Mouse (Mus musculus) kidney, embryonic 15.5 days (tissue): ENCODE results near the gene Tax1bp1. TPM values are rescaled to one million over a fixed set of nuclear protein-coding genes. Genes with fewer than 3 reads are reported as not detected.

Source experiments
- ATAC-seq: fragments of 200-750 bp; cut with Nextera tagmentation; replicated peaks from 2 replicates; pipeline ENCODE4 v1.8.0; 2017; ENCODE audit warnings: moderate TSS enrichment; ENCODE audit not compliant: low FRiP score
- H3K27ac ChIP-seq: fragments of 300-500 bp; sonication (generic); 2 replicates; pipeline ENCODE4 v1.5.1; 2015; ENCODE audit warnings: mild to moderate bottlenecking, inconsistent platforms
- H3K27me3 ChIP-seq: fragments of 300-500 bp; sonication (generic); 2 replicates; pipeline ENCODE4 v1.6.1; 2015; ENCODE audit warnings: inconsistent platforms
- H3K36me3 ChIP-seq: fragments of 300-500 bp; sonication (generic); 2 replicates; pipeline ENCODE4 v1.6.1; 2015; ENCODE audit warnings: inconsistent platforms
- H3K4me1 ChIP-seq: fragments of 300-500 bp; sonication (generic); 2 replicates; pipeline ENCODE4 v1.6.1; 2015; ENCODE audit warnings: inconsistent platforms
- H3K4me2 ChIP-seq: fragments of 300-500 bp; sonication (generic); 2 replicates; pipeline ENCODE4 v1.6.1; 2015; ENCODE audit warnings: moderate library complexity, mild to moderate bottlenecking, inconsistent platforms
- H3K4me3 ChIP-seq: fragments of 300-500 bp; sonication (generic); replicated peaks from 2 replicates; pipeline ENCODE4 v1.5.1; 2015; ENCODE audit warnings: mild to moderate bottlenecking, inconsistent platforms
- H3K9ac ChIP-seq: fragments of 300-500 bp; sonication (generic); 2 replicates; pipeline ENCODE4 v1.6.1; 2015; ENCODE audit warnings: mild to moderate bottlenecking, inconsistent platforms
- H3K9me3 ChIP-seq: fragments of 300-500 bp; sonication (generic); replicated peaks from 2 replicates; pipeline ENCODE4 v1.6.1; 2016; ENCODE audit warnings: inconsistent platforms
- WGBS: fragments of 180-500 bp; shearing (Covaris S2); methylation state at CpG from one replicate; pipeline ENCODE4 v1.1.7; 2015; ENCODE audit warnings: mixed read lengths; 5-methylcytosine and 5-hydroxymethylcytosine counted together
- polyA plus RNA-seq: library from polyadenylated mRNA; unstranded; fragments of >200 nt; fragmentation: Nextera tagmentation; extraction: Ambion mirVana; gene quantifications from 2 replicates; pipeline ENCODE4 v1.2.1, GENCODE M21; 2015

Tax1bp1 gene
- polyA plus RNA-seq, 1 experiment from 2014 or later = 133 TPM

GRCm38 (mm10) chr6:52682607-52683006 is 30.9 kb upstream of the Tax1bp1 start:
- WGBS = 91% methylated on average over 3 of the region's 3 CpGs
- Histone ChIP-seq H3K4me1 (peaks cover 13% of the 10 kb centered on the region), H3K9me3 (no peaks in the 10 kb centered on the region), H3K4me2 (no peak overlapping the region), H3K27me3 (no peaks in the 10 kb centered on the region), H3K36me3 (no peaks in the 10 kb centered on the region), H3K27ac (no peak overlapping the region), H3K9ac (no peak overlapping the region), H3K4me3 (no peak overlapping the region)
- ATAC-seq = no peak

- Histone ChIP-seq H3K27me3 (no peaks in the 10 kb centered on the region), H3K4me1 (no peaks in the 10 kb centered on the region), H3K9me3 (no peaks in the 10 kb centered on the region), H3K36me3 (no peaks in the 10 kb centered on the region), H3K4me2 (no peak overlapping the region), H3K4me3 (no peak overlapping the region), H3K9ac (no peak overlapping the region), H3K27ac (no peak overlapping the region)
- ATAC-seq = no peak
- WGBS = 73% methylated on average over 5 of the region's 5 CpGs
Observed at GRCm38 (mm10) chr6:52686901-52687500, 26.5 kb upstream of the Tax1bp1 start.

GRCm38 (mm10) chr6:52690365-52690764 is 23.2 kb upstream of the Tax1bp1 start:
- H3K36me3 ChIP-seq = no peaks in the 10 kb centered on the region
- WGBS = 80% methylated on average over 3 of the region's 3 CpGs
- no peak overlapping the region for H3K4me3 ChIP-seq
- no peaks in the 10 kb centered on the region for H3K9me3 ChIP-seq
- ATAC-seq = no peak
- no peak overlapping the region for H3K9ac ChIP-seq
- H3K27me3 ChIP-seq = no peaks in the 10 kb centered on the region
- H3K4me2 ChIP-seq = no peak overlapping the region
- H3K27ac ChIP-seq = no peak overlapping the region
- no peaks in the 10 kb centered on the region for H3K4me1 ChIP-seq

- Histone ChIP-seq H3K36me3 (no peaks in the 10 kb centered on the region), H3K27ac (no peak overlapping the region), H3K4me3 (no peak overlapping the region), H3K9ac (no peak overlapping the region), H3K4me2 (no peak overlapping the region), H3K4me1 (no peaks in the 10 kb centered on the region), H3K9me3 (no peaks in the 10 kb centered on the region), H3K27me3 (no peaks in the 10 kb centered on the region)
- no peak for ATAC-seq
- 73% methylated on average over 4 of the region's 5 CpGs for WGBS
Observed at GRCm38 (mm10) chr6:52691800-52692199, 21.7 kb upstream of the Tax1bp1 start.

GRCm38 (mm10) chr6:52692451-52693063 is 21.0 kb upstream of the Tax1bp1 start:
- no peaks in the 10 kb centered on the region for H3K9me3 ChIP-seq
- no peaks in the 10 kb centered on the region for H3K36me3 ChIP-seq
- no peak overlapping the region for H3K4me2 ChIP-seq
- H3K4me3 ChIP-seq = no peak overlapping the region
- H3K9ac ChIP-seq = no peak overlapping the region
- no peak for ATAC-seq
- H3K27me3 ChIP-seq = no peaks in the 10 kb centered on the region
- H3K27ac ChIP-seq = no peak overlapping the region
- WGBS = 88% methylated on average over 6 of the region's 6 CpGs
- no peaks in the 10 kb centered on the region for H3K4me1 ChIP-seq

GRCm38 (mm10) chr6:52697964-52698535 is 15.5 kb upstream of the Tax1bp1 start:
- H3K4me2 ChIP-seq = no peak overlapping the region
- no peak overlapping the region for H3K9ac ChIP-seq
- WGBS = 50% methylated on average over 4 of the region's 4 CpGs
- H3K4me3 ChIP-seq = no peak overlapping the region
- no peaks in the 10 kb centered on the region for H3K27me3 ChIP-seq
- H3K36me3 ChIP-seq = no peaks in the 10 kb centered on the region
- no peaks in the 10 kb centered on the region for H3K9me3 ChIP-seq
- ATAC-seq = no peak
- no peaks in the 10 kb centered on the region for H3K4me1 ChIP-seq
- H3K27ac ChIP-seq = no peak overlapping the region

- no peak overlapping the region for H3K4me2 ChIP-seq
- no peak overlapping the region for H3K27ac ChIP-seq
- no peaks in the 10 kb centered on the region for H3K36me3 ChIP-seq
- no peaks in the 10 kb centered on the region for H3K9me3 ChIP-seq
- 88% methylated on average over 1 of the region's 1 CpGs for WGBS
- no peaks in the 10 kb centered on the region for H3K27me3 ChIP-seq
- no peak for ATAC-seq
- H3K9ac ChIP-seq = no peak overlapping the region
- no peaks in the 10 kb centered on the region for H3K4me1 ChIP-seq
- H3K4me3 ChIP-seq = no peak overlapping the region
Observed at GRCm38 (mm10) chr6:52699050-52699449, 14.5 kb upstream of the Tax1bp1 start.

- WGBS = 87% methylated on average over 4 of the region's 4 CpGs
- no peak overlapping the region for H3K9ac ChIP-seq
- ATAC-seq = no peak
Observed at GRCm38 (mm10) chr6:52699899-52700298, 13.6 kb upstream of the Tax1bp1 start.

GRCm38 (mm10) chr6:52703263-52703662 is 10.3 kb upstream of the Tax1bp1 start:
- 83% methylated on average over 2 of the region's 2 CpGs for WGBS
- Histone ChIP-seq H3K9ac (no peak overlapping the region), H3K4me2 (no peak overlapping the region), H3K27me3 (no peaks in the 10 kb centered on the region), H3K27ac (no peak overlapping the region), H3K4me1 (no peaks in the 10 kb centered on the region), H3K9me3 (no peaks in the 10 kb centered on the region), H3K4me3 (no peak overlapping the region), H3K36me3 (no peaks in the 10 kb centered on the region)
- ATAC-seq = no peak

More at GRCm38 (mm10) chr6:52699899-52700298, 13.6 kb upstream of the Tax1bp1 start:
- Histone ChIP-seq H3K4me1 (no peaks in the 10 kb centered on the region), H3K9me3 (no peaks in the 10 kb centered on the region), H3K27ac (no peak overlapping the region), H3K36me3 (no peaks in the 10 kb centered on the region), H3K27me3 (no peaks in the 10 kb centered on the region), H3K4me2 (no peak overlapping the region), H3K4me3 (no peak overlapping the region)

GRCm38 (mm10) chr6:52705280-52705679 is 8.2 kb upstream of the Tax1bp1 start:
- ATAC-seq = no peak
- H3K4me3 ChIP-seq = no peak overlapping the region

GRCm38 (mm10) chr6:52707815-52708214 is 5.7 kb upstream of the Tax1bp1 start:
- Histone ChIP-seq H3K27me3 (no peaks in the 10 kb centered on the region), H3K36me3 (no peaks in the 10 kb centered on the region), H3K4me3 (no peak overlapping the region), H3K27ac (no peak overlapping the region), H3K9ac (no peak overlapping the region), H3K9me3 (no peaks in the 10 kb centered on the region), H3K4me2 (no peak overlapping the region), H3K4me1 (no peaks in the 10 kb centered on the region)
- 87% methylated on average over 5 of the region's 5 CpGs for WGBS
- no peak for ATAC-seq

More at GRCm38 (mm10) chr6:52705280-52705679, 8.2 kb upstream of the Tax1bp1 start:
- Histone ChIP-seq H3K36me3 (no peaks in the 10 kb centered on the region), H3K27ac (no peak overlapping the region), H3K27me3 (no peaks in the 10 kb centered on the region), H3K9me3 (no peaks in the 10 kb centered on the region), H3K4me1 (no peaks in the 10 kb centered on the region), H3K9ac (no peak overlapping the region), H3K4me2 (no peak overlapping the region)

- Histone ChIP-seq H3K27ac (no peak overlapping the region), H3K36me3 (no peaks in the 10 kb centered on the region), H3K27me3 (no peaks in the 10 kb centered on the region), H3K4me2 (no peak overlapping the region), H3K4me1 (peaks cover 5% of the 10 kb centered on the region; the same call in 1 of the 2 replicates), H3K9me3 (no peaks in the 10 kb centered on the region), H3K9ac (no peak overlapping the region), H3K4me3 (no peak overlapping the region)
- 77% methylated on average over 2 of the region's 2 CpGs for WGBS
- ATAC-seq = no peak
Observed at GRCm38 (mm10) chr6:52712563-52712962, 966 bp upstream of the Tax1bp1 start.
